Mouse (Mus musculus) megakaryocyte, embryonic 14.5 days (primary cell): Measurements from ENCODE around the gene Nyap1.

Experiments
- FLI1 ChIP-seq: IDR thresholded peaks from 2 replicates; pipeline ENCODE4 v1.6.1; 2012; ENCODE audit warnings: low read length, inconsistent platforms, mixed read lengths
- GATA1 ChIP-seq: IDR thresholded peaks from 3 replicates; pipeline ENCODE4 v1.6.1; 2012; ENCODE audit warnings: mixed read lengths, low read length, inconsistent platforms, borderline replicate concordance

GRCm38 (mm10) chr5:137694796-137695195, 46.6 kb downstream of the Nyap1 start:
- TF ChIP-seq GATA1 (no peak), FLI1 (no peak)
